8 mouse cellular contexts compared by ENCODE assay signal in genomic region chr15:102669571-102669970, GRCm38 (mm10). TPM values are rescaled to one million over a fixed set of nuclear protein-coding genes. Genes with fewer than 3 reads are reported as not detected.
DNase-seq lines count a peak whose midpoint lies in the region; ATAC-seq and TF ChIP-seq lines count a peak whose summit lies in the region.

No protein-coding gene starts in this region.

- H3K9me3 ChIP-seq in hindbrain, embryonic 14.5 days (ENCODE audit: control insufficient read depth, low read length), result no peaks in the 10 kb centered on the region
- no peaks in the 10 kb centered on the region for H3K9me3 ChIP-seq in midbrain, embryonic 11.5 days (ENCODE audit: control insufficient read depth, low read length)

- H3K36me3 ChIP-seq in hindbrain, embryonic 14.5 days (replicated peaks; ENCODE audit: control insufficient read depth, insufficient read depth), result peaks cover 33% of the 10 kb centered on the region
- H3K36me3 ChIP-seq in midbrain, embryonic 11.5 days (ENCODE audit: control insufficient read depth, insufficient read depth, low read length), result peaks cover 10% of the 10 kb centered on the region

- H3K4me1 ChIP-seq in cortical plate, adult 2 months (ENCODE audit: control insufficient read depth, insufficient read depth, low read length), result peaks cover 3% of the 10 kb centered on the region
- peaks cover 33% of the 10 kb centered on the region for H3K4me1 ChIP-seq in hindbrain, embryonic 14.5 days (replicated peaks; ENCODE audit: control insufficient read depth, insufficient read depth, low read length)
- peaks cover 22% of the 10 kb centered on the region for H3K4me1 ChIP-seq in midbrain, embryonic 11.5 days (ENCODE audit: control insufficient read depth, insufficient read depth, low read length)

- peak overlapping the region; percentile 52; the same call in 1 of the 2 replicates for H3K4me3 ChIP-seq in cortical plate, adult 2 months (ENCODE audit: insufficient read depth, low read length)
- no peak overlapping the region; the same call in 1 of the 2 replicates for H3K4me3 ChIP-seq in hindbrain, embryonic 14.5 days (replicated peaks; ENCODE audit: low read length)
- no peak overlapping the region for H3K4me3 ChIP-seq in midbrain, embryonic 11.5 days (ENCODE audit: low read depth, low read length)

- no peak for ATAC-seq in hindbrain, embryonic 14.5 days (ENCODE audit: low FRiP score)
- ATAC-seq in midbrain, embryonic 11.5 days (ENCODE audit: low FRiP score), result no peak

- no peak for TF ChIP-seq CTCF in cortical plate, adult 2 months (IDR thresholded peaks at IDR 0.05; ENCODE audit: extremely low read depth, insufficient read depth, low read length)

- H3K4me2 ChIP-seq in hindbrain, embryonic 14.5 days (replicated peaks), result peak overlapping the region; percentile 64
- H3K4me2 ChIP-seq in midbrain, embryonic 11.5 days, result peak overlapping the region; percentile 85

- intact Hi-C loops in left cerebral cortex, postnatal 10 days (cut with DNase I), result loop anchor here (5.0 to 10.0 kb wide), 2 partner anchors 77 to 125 kb away; no protein-coding TSS in a partner anchor

- no peak overlapping the region for H3K27ac ChIP-seq in cortical plate, adult 2 months (ENCODE audit: insufficient read depth, low read length)
- no peak overlapping the region for H3K27ac ChIP-seq in hindbrain, embryonic 14.5 days
- no peak overlapping the region for H3K27ac ChIP-seq in midbrain, embryonic 11.5 days (ENCODE audit: low read depth, low read length)

- peak; percentile 15 for DNase-seq in kidney, adult 11 months
- DNase-seq in kidney, postnatal 14 days, result no peak
- no peak for DNase-seq in hindbrain, embryonic 14.5 days (ENCODE audit: low spot score)
- DNase-seq in midbrain, embryonic 11.5 days (ENCODE audit: low spot score, missing footprints), result no peak
- DNase-seq in gastrocnemius, adult 8-10 months (ENCODE audit: low spot score in 2 of 2), result no peak
- no peak for DNase-seq in gastrocnemius, postnatal 25 days
- no peak for DNase-seq in left cerebral cortex, postnatal 10 days (ENCODE audit: extremely low spot score in 1 of 2, low spot score in 2 of 2)

- no peak for TF ChIP-seq POLR2A in cortical plate, adult 2 months (IDR thresholded peaks at IDR 0.05; ENCODE audit: extremely low read depth, insufficient read depth, low read length)

- H3K27me3 ChIP-seq in hindbrain, embryonic 14.5 days (ENCODE audit: control insufficient read depth, insufficient read depth, low read length), result no peaks in the 10 kb centered on the region
- no peaks in the 10 kb centered on the region for H3K27me3 ChIP-seq in midbrain, embryonic 11.5 days (ENCODE audit: control insufficient read depth, insufficient read depth, low read length)

- H3K9ac ChIP-seq in hindbrain, embryonic 14.5 days, result no peak overlapping the region
- H3K9ac ChIP-seq in midbrain, embryonic 11.5 days (ENCODE audit: low read length), result peak overlapping the region; percentile 37; the same call in 1 of the 2 replicates

- 87% methylated on average over 8 of the region's 8 CpGs for WGBS in hindbrain, embryonic 14.5 days
- 87% methylated on average over 8 of the region's 8 CpGs for WGBS in midbrain, embryonic 11.5 days

RNA-seq across cellular contexts. Expression of gene Atp5g2, which starts 2.6 kb away (rescaled TPM):
- 293 and 296 TPM in 2 replicates for polyA plus RNA-seq in cortical plate, adult 2 months (2012; rRNA removed)
- 47.5 and 63.4 TPM in 2 replicates for polyA plus RNA-seq in hindbrain, embryonic 14.5 days (2014; fragmentation: Nextera tagmentation; extraction: Ambion mirVana)
- 67.4 and 71.3 TPM in 2 replicates for polyA plus RNA-seq in midbrain, embryonic 11.5 days (2014; fragmentation: Nextera tagmentation; extraction: Ambion mirVana)
- total RNA-seq in gastrocnemius, adult 8-10 months (2022), result 10 to 100 TPM; 12.4 to 33.5 (median 21.7) TPM
- 10 to 100 TPM; 28.6 to 29.3 TPM for total RNA-seq in gastrocnemius, postnatal 25 days (2021)
- 1 to 10 TPM; 9.7 to 9.8 TPM for total RNA-seq in left cerebral cortex, postnatal 10 days (2021)

RNA-seq across cellular contexts. Expression of gene Atf7, which starts 44.3 kb away (rescaled TPM):
- 50.2 and 50.7 TPM in 2 replicates for polyA plus RNA-seq in cortical plate, adult 2 months (2012; rRNA removed)
- 13.7 and 16.7 TPM in 2 replicates for polyA plus RNA-seq in hindbrain, embryonic 14.5 days (2014; fragmentation: Nextera tagmentation; extraction: Ambion mirVana)
- 9.8 and 13.1 TPM in 2 replicates for polyA plus RNA-seq in midbrain, embryonic 11.5 days (2014; fragmentation: Nextera tagmentation; extraction: Ambion mirVana)
- total RNA-seq in gastrocnemius, adult 8-10 months (2022), result 10 to 100 TPM; 42.4 to 57.5 (median 51.7) TPM
- 10 to 100 TPM; 41.6 to 51.6 TPM for total RNA-seq in gastrocnemius, postnatal 25 days (2021)
- total RNA-seq in left cerebral cortex, postnatal 10 days (2021), result 10 to 100 TPM; 26.7 to 34.4 TPM

RNA-seq across cellular contexts. Expression of gene Gm28047, which starts 44.7 kb away (rescaled TPM):
- not detected in 2 replicates for polyA plus RNA-seq in cortical plate, adult 2 months (2012; rRNA removed)
- not detected in 2 replicates for polyA plus RNA-seq in hindbrain, embryonic 14.5 days (2014; fragmentation: Nextera tagmentation; extraction: Ambion mirVana)
- 0.08 TPM in 1 of 2 replicates, not detected in the other for polyA plus RNA-seq in midbrain, embryonic 11.5 days (2014; fragmentation: Nextera tagmentation; extraction: Ambion mirVana)
- 1 to 10 TPM in 3 of 4 experiments, not detected in 1; 1.1 to 1.8 (median 1.8) TPM for total RNA-seq in gastrocnemius, adult 8-10 months (2022)
- total RNA-seq in gastrocnemius, postnatal 25 days (2021), result 1 to 10 TPM in 1 of 2 experiments, not detected in 1; 1.0 TPM
- total RNA-seq in left cerebral cortex, postnatal 10 days (2021), result 1 to 10 TPM in 1 of 2 experiments, not detected in 1; 1.2 TPM

RNA-seq across cellular contexts. Expression of gene Calcoco1, which starts 52.4 kb away (rescaled TPM):
- polyA plus RNA-seq in cortical plate, adult 2 months (2012; rRNA removed), result 62.5 and 67.0 TPM in 2 replicates
- 32.2 and 33.1 TPM in 2 replicates for polyA plus RNA-seq in hindbrain, embryonic 14.5 days (2014; fragmentation: Nextera tagmentation; extraction: Ambion mirVana)
- polyA plus RNA-seq in midbrain, embryonic 11.5 days (2014; fragmentation: Nextera tagmentation; extraction: Ambion mirVana), result 27.5 and 28.3 TPM in 2 replicates
- total RNA-seq in gastrocnemius, adult 8-10 months (2022), result 10 to 100 TPM; 65.5 to 80.9 (median 72.9) TPM
- 10 to 100 TPM; 58.1 to 58.3 TPM for total RNA-seq in gastrocnemius, postnatal 25 days (2021)
- 10 to 100 TPM; 44.3 to 46.7 TPM for total RNA-seq in left cerebral cortex, postnatal 10 days (2021)
